Mouse (Mus musculus) spleen, adult 2 months (tissue): ENCODE results near the gene Castor2.

Experiments
- CTCF ChIP-seq: fragments of 200-500 bp; IDR thresholded peaks from 2 replicates; pipeline ENCODE4 v1.5.1; 2011; ENCODE audit warnings: mild to moderate bottlenecking, inconsistent platforms; ENCODE audit not compliant: insufficient read depth, insufficient read length, insufficient replicate concordance; ENCODE audit errors: extremely low read depth
- POLR2A ChIP-seq: fragments of 200-500 bp; IDR thresholded peaks from 2 replicates; pipeline ENCODE4 v1.6.1; 2011; ENCODE audit warnings: low read depth, low read length, inconsistent platforms

- no peak for TF ChIP-seq CTCF
- TF ChIP-seq POLR2A: no peak
These were observed 16.2 kb downstream of the Castor2 start for GRCm38 (mm10) chr5:134115639-134116259.
